Comparison of ENCODE assay signal across 27 mouse cellular contexts in the genomic region with DNA sequence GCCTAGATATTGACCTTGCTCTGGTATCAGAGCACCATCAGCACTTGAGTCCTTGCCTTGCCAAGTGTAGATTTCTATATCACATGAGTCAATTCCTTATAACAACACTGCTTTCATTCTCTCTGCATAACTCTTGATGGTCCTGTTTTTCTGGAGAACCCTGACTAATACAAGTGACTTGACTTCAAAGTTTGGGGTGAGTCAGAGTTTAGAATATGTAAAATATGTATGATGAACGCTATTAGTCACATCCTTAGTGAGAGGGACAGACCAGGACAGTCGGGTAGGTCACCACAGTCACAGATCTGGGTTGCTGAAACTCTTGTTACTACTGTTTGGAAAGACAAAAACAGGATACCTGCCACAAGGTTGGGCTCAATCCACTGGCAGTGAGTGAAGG.
DNase-seq lines count a peak whose midpoint lies in the region; TF ChIP-seq lines count a peak whose summit lies in the region.
"Had no signal": no experiment of that assay in that cellular context is flagged by ENCODE, and none has a peak within 500 bp of the region (broad histone marks: within the 10 kb centered on the region; RNA-seq: fewer than 3 reads in every experiment).

No protein-coding gene starts in this region.

- H3K27ac ChIP-seq in embryonic fibroblast, embryonic 13.5 days (ENCODE audit: insufficient read depth, low read length): peak overlapping the region; percentile 51; the same call in 1 of the 2 replicates
- H3K27ac ChIP-seq in left cerebral cortex, adult 2 months: no peak overlapping the region
- H3K27ac ChIP-seq: embryonic facial prominence, embryonic 10.5 days; embryonic facial prominence, embryonic 13.5 days; forebrain, embryonic 10.5 days; forebrain, embryonic 13.5 days; gastrocnemius, adult 2 months; heart, adult 2 months; heart, embryonic 10.5 days; heart, embryonic 13.5 days; hindbrain, embryonic 14.5 days; hindbrain, postnatal 0 days had no signal

- no peak for TF ChIP-seq POLR2A in embryonic fibroblast, embryonic 13.5 days (IDR thresholded peaks at IDR 0.05; ENCODE audit: low read depth, low read length)

- peak; percentile 78 for DNase-seq in 3T3-L1 (ENCODE audit: low read depth, low spot score)
- DNase-seq in Muller cell, postnatal 12 days (ENCODE audit: inconsistent ontology term): peak; percentile 80
- DNase-seq in adrenal gland, postnatal 25 days: no peak
- no peak for DNase-seq in left cerebral cortex, adult 2 months (ENCODE audit: extremely low spot score in 1 of 2, low spot score in 2 of 2)
- no peak for DNase-seq in spleen, postnatal 14 days (ENCODE audit: low spot score in 2 of 2)
- DNase-seq: adrenal gland, adult 2 months; adrenal gland, postnatal 14 days; B cell, adult 2 months; cerebellum, adult 11-12 months; cerebellum, adult 8-10 months; cerebellum, postnatal 10 days; cerebellum, postnatal 36 days; embryo, embryonic 11 days; gastrocnemius, adult 2 months; gastrocnemius, postnatal 14 days; heart, adult 2 months; heart, postnatal 14 days; heart, postnatal 4 days had no signal

- intact Hi-C loops in left cerebral cortex, adult 2 months (cut with DNase I): no loop called here

- peaks cover 8% of the 10 kb centered on the region for H3K4me1 ChIP-seq in embryonic fibroblast, embryonic 13.5 days (ENCODE audit: control insufficient read depth, insufficient read depth, low read length)
- H3K4me1 ChIP-seq: embryonic facial prominence, embryonic 10.5 days; embryonic facial prominence, embryonic 13.5 days; forebrain, embryonic 10.5 days; forebrain, embryonic 13.5 days; heart, embryonic 10.5 days had no signal

- TF ChIP-seq CTCF in embryonic fibroblast, embryonic 13.5 days (IDR thresholded peaks at IDR 0.05; ENCODE audit: borderline replicate concordance, insufficient read depth, low read length): no peak
- TF ChIP-seq CTCF in left cerebral cortex, adult 2 months (IDR thresholded peaks at IDR 0.05): no peak

- no peak overlapping the region for H3K4me3 ChIP-seq in embryonic fibroblast, embryonic 13.5 days (ENCODE audit: insufficient read depth, low read length)
- H3K4me3 ChIP-seq in left cerebral cortex, adult 2 months: no peak overlapping the region
- H3K4me3 ChIP-seq: embryonic facial prominence, embryonic 10.5 days; embryonic facial prominence, embryonic 13.5 days; forebrain, embryonic 10.5 days; forebrain, embryonic 13.5 days; gastrocnemius, adult 2 months; heart, adult 2 months; heart, embryonic 10.5 days; heart, embryonic 13.5 days had no signal

Comparison
In these comparisons a context has a peak if more than half of its experiments do, and no peak if none do; other contexts are left out.
1. DNase-seq: peak in 3T3-L1 (single experiment) and Muller cell, postnatal 12 days (single experiment); none in adrenal gland, postnatal 25 days (single experiment), left cerebral cortex, adult 2 months (0 of 2) and spleen, postnatal 14 days (0 of 2).